Mouse (Mus musculus): ENCODE measurements at regions not wholly inside any gene's neighbourhood (a gene's known extent, or its start where the extent isn't known, plus 50 kb on each side); places are given as distances from the start of the nearest gene placed in this dataset.
"Not testable (repeated sequence)": the region's sequence is repeated elsewhere in the genome, so short reads cannot be mapped to it uniquely, and the experiment has no call there.

DNA sequence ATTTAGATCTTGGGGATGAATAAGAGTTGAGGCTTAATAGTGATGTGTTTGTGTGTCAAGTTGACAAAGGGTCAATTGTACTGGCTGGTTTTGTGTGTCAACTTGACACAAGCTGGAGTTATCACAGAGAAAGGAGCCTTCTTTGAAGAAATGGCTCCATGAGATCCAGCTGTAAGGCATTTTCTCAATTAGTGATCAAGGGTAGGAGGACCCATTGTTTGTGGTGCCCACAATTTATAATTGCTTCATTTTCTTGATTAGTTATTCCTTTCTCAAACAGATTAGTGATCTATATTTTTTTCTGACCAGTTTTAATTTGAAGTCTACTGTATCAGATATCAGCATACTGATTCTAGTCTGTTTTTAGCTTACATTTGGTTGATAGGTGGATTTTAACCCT is 313.5 kb upstream of the Nectin3 start:
- DNase-seq (ENCODE audit: low spot score) = not testable (repeated sequence)

GRCm38 (mm10) chr16:46807476-46807875 is 309.2 kb upstream of the Nectin3 start:
- DNase-seq (ENCODE audit: low spot score) = no peak

DNA sequence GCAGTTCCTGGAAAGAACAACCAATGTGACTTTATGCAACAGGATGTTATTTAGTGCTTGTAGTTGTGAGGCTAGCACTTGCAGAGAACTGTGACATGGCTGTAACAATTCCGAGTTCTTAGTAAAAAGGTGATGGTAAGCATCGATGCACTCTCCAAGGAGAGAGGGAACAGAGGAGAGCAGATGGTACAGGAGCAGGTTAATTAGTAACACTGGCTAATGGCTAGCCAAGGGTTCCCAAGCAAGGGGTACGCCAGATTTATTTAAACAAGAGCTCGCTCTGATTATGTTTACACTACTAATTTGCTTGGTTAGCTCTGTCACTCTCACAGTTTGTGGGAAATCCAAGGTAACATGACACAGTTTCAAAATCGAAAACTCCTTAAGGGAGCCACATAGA is 278.0 kb upstream of the Nectin3 start:
- no peak for DNase-seq (ENCODE audit: low spot score)

- no peak for DNase-seq (ENCODE audit: low spot score)
Observed at GRCm38 (mm10) chr16:46769383-46769782, 271.1 kb upstream of the Nectin3 start.

GRCm38 (mm10) chr16:46768376-46768775 is 270.1 kb upstream of the Nectin3 start:
- DNase-seq (ENCODE audit: low spot score) = no peak

- DNase-seq (ENCODE audit: low spot score) = no peak
Observed at GRCm38 (mm10) chr16:46735140-46735539, 236.8 kb upstream of the Nectin3 start.

DNA sequence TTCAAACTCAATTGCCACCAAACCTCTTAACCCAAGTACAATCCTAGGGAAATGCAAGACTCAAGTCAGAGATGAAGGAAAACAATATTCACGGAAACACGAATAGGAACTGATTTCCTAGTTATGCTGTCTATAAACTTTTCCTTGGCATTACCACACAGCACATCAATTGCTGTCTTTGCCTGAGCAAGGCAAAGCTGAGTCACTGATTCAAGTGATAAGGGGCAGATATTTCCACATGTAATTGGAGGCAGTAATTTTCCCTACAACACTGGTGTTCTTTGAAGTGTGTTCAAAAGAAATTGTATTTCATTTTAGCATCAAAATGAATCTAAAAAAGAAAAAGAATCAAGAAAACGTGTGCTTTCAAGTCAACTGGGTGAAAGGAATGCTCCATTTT is 230.1 kb upstream of the Nectin3 start:
- DNase-seq (ENCODE audit: low spot score) = no peak

GRCm38 (mm10) chr16:46723660-46724059 is 225.3 kb upstream of the Nectin3 start:
- DNase-seq (ENCODE audit: low spot score) = no peak

GRCm38 (mm10) chr16:46679787-46680186 is 181.5 kb upstream of the Nectin3 start:
- DNase-seq (ENCODE audit: low spot score) = no peak

DNA sequence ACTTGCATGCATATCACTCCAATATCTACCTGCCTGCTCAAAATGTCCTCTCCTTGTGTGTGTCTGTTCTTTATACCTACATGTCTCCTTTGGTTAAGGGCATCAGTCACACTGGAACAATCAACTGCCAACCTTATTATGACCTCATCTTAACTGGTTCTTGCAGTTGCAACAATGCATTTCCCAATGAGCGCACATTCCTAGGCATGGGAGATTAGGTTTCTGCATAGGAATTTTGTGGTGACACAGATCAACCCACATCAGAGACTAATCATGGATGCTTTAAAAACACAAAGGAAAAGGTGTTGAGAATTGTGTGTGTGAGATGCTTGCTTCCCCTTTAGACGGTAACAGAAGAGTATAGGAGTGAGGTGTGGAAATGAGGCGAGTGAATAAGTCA is 171.3 kb upstream of the Nectin3 start:
- no peak for DNase-seq (ENCODE audit: low spot score)

DNA sequence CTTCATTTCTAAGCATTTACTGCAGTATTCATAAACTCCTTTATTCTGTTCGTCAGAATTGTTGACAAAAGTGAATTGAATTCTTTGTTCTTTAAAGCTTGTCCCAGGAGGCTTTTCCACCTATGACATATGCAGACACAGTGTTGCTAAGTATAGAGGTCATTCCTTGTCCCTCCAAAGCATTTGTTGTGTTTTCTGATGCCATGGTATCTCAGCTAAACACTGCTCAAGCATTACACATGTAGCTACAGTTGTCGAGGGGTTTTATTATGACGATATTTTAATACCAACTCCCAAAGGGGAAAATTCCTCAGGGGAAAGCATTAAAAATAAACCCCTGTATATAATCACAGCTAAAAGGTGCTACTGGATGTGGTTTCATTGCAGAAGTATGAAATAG is 167.2 kb upstream of the Nectin3 start:
- no peak for DNase-seq (ENCODE audit: low spot score)

- DNase-seq (ENCODE audit: low spot score) = no peak
Observed at GRCm38 (mm10) chr16:46663008-46663407, 164.7 kb upstream of the Nectin3 start.

- DNase-seq (ENCODE audit: low spot score) = no peak
Observed at GRCm38 (mm10) chr16:46655041-46655440, 156.7 kb upstream of the Nectin3 start.

GRCm38 (mm10) chr16:46625807-46626206 is 127.5 kb upstream of the Nectin3 start:
- DNase-seq (ENCODE audit: low spot score) = no peak

DNA sequence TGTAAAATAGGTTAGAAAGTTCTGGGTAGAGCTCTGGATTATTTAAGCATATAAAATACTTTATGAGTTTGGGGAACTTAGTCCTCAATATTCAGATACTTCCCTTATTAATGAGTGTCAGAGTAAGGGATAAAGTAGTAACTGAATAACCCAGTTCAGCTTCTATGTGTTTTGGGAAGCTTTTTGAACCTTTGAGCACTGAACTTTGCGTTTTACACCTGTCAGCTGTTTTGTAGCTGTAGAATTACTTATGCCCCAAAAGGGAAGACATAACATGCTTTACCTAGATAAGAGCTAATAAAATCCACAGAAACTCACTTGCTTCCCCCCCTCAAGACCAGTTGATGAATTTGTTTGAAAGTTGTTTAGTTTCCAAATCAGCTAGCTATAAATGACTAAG is 124.9 kb upstream of the Nectin3 start:
- no peak for DNase-seq (ENCODE audit: low spot score)

DNA sequence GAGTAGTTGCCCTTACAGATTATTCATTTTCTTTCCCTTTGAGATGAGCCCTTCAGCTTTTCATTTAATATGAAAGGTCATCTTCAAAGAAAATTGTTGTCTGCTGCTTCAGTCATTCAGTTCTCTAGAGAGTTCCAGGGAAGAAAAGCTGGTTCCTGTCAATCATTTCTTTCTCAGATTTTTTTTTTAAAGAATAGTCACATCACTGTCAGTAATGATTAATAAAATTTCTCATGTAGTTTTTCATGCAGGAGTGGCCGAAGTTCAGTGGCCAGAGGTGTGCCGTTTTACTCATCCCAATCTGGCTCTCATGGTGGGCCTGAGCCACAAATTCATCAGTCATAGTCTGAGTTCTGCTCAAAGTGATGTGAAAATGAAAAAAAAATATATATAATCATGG is 121.5 kb upstream of the Nectin3 start:
- DNase-seq (ENCODE audit: low spot score) = no peak

GRCm38 (mm10) chr16:46617544-46618335 is 119.4 kb upstream of the Nectin3 start:
- peak; percentile 19 for DNase-seq (ENCODE audit: low spot score)

DNA sequence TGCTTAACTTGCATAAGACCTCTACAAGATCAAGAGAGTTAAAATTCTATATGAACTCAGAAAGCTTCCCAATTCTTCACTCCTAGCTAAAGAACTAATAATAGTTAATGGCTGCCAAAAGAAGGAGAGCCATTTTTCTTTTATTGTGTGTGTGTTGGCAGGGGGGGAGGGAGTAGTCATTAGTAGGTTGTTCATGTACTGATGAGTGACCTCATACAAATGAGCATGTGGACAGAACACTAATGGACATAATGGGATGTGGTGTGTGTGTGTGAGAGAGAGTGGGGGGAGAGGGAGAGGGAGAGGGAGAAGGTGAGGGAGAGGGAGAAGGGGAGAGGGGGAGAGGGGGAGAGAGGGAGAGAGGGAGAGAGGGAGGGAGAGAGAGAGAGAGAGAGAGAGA is 118.3 kb upstream of the Nectin3 start:
- DNase-seq (ENCODE audit: low spot score) = no peak

GRCm38 (mm10) chr16:46613062-46613818 is 114.9 kb upstream of the Nectin3 start:
- no peak for DNase-seq (ENCODE audit: low spot score)

- no peak for DNase-seq (ENCODE audit: low spot score)
Observed at GRCm38 (mm10) chr16:46605879-46606203, 107.5 kb upstream of the Nectin3 start.

DNA sequence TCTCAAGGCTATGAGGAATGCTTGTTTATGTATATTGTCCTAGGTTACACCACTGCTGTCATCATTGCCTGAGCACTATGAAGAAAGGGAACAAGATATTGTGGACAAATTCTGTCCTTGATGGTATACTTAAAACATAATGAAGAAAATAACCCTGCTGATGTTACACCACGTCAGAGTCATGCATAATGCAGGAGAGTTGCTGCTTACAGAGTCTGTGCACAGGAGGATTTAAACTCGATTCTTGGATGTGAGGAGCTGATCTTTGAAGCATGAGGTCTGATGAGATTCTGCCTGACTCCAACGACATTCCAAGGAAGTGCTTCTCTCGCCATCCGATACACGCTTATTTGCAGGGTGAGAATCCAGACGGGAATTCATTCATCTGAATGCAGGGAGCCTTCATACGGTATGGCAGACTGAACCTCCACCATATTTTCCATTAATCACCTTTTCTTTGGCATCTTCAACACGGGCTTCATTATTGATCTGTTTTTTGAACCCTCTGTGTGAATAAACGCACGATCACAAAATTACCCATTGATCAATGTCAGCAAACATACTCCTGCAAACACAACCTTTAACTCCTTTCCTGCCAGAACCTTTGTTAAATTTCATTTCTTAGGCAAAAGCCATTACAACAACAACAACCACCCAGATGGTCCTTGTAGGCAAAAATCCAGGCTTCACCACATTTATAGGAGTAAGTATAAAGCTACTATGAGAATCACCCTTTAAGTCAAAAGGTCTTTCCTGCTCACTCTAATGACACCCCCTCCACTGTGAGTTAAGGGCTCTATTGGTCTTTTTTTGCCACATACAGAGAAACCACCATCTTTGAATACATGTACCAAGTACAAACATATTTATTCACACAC is 106.9 kb upstream of the Nectin3 start:
- DNase-seq (ENCODE audit: low spot score) = no peak

DNA sequence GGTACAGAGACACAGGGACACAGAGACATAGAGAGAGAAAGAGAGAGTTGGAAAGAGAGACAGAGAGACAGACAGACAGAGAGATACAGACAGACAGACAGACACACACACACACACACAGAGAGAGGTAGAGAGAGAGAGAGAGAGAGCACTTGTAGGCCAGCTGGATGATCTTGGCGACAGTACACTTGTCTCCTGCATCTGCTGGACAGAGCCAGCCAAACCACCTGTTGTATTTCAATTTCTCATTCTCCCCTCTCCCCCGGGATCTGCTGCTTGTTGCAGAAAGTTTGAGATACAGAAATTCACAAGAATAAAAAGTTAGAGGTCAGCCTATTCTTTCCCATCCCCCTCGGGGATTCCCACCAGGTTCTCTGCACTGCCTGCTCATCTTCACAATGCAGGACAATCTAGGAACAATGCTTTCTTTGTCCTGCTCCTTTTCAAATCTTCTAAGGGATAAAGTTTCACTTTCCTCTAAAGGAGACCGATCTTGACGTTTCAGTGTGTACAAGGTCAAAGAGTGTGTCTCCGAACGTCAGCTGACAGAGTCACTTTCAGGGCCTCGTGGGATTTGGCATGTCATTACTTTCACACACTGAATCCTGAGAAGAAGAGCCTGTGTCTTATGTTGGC is 94.4 kb upstream of the Nectin3 start:
- DNase-seq (ENCODE audit: low spot score) = no peak
